Mouse (Mus musculus): ENCODE results near the gene Bend3.

GRCm38 (mm10) chr10:43550923-43551322 is 72.3 kb downstream of the Bend3 start:
- TF ChIP-seq CTCF (IDR thresholded peaks at IDR 0.05) (no peak), EP300 (IDR thresholded peaks at IDR 0.05) (no peak)

Data from lung, postnatal 0 days (tissue).